Mouse (Mus musculus) inflammation-experienced regulatory T-cells, adult 16 weeks (primary cell): ENCODE data around the gene Hist1h3c. TPM values are rescaled to one million over a fixed set of nuclear protein-coding genes. Genes with fewer than 3 reads are reported as not detected.

Experiments used
- polyA plus RNA-seq: library from polyadenylated mRNA; unstranded; fragments of 100-300 nt; shearing (Covaris generic); gene quantifications from one replicate; pipeline ENCODE4 v1.2.1, GENCODE M21; 2017

The Hist1h3c gene
- polyA plus RNA-seq, 1 experiment from 2014 or later = 0.50 TPM

Other genes starting within 250 kb of the Hist1h3c start
- gene Hist1h4h, start 214.6 kb downstream of the Hist1h3c start, polyA plus RNA-seq = 4.6 TPM
- gene Hist1h2af, start 211.7 kb downstream of the Hist1h3c start, polyA plus RNA-seq = not detected
- gene Hist1h3g, start 210.2 kb downstream of the Hist1h3c start, polyA plus RNA-seq = not detected
- 0.29 TPM for gene Hist1h2bh, start 202.2 kb downstream of the Hist1h3c start, polyA plus RNA-seq
- gene Hist1h3f, start 201.6 kb downstream of the Hist1h3c start, polyA plus RNA-seq = 0.24 TPM
- gene Hist1h4f, start 194.0 kb downstream of the Hist1h3c start, polyA plus RNA-seq = not detected
- 0.40 TPM for gene Hist1h1d, start 192.3 kb downstream of the Hist1h3c start, polyA plus RNA-seq
- gene Hist1h3e, start 183.2 kb downstream of the Hist1h3c start, polyA plus RNA-seq = 0.90 TPM
- 1.6 TPM for gene Hist1h2ae, start 174.4 kb downstream of the Hist1h3c start, polyA plus RNA-seq
- gene Hist1h2bg, start 174.2 kb downstream of the Hist1h3c start, polyA plus RNA-seq = 2.2 TPM
- 1.3 TPM for gene Hist1h2bf, start 171.4 kb downstream of the Hist1h3c start, polyA plus RNA-seq
- gene Hist1h2ad, start 171.2 kb downstream of the Hist1h3c start, polyA plus RNA-seq = not detected
- not detected for gene Hist1h3d, start 169.8 kb downstream of the Hist1h3c start, polyA plus RNA-seq
- 32.4 TPM for gene Hist1h4d, start 164.0 kb downstream of the Hist1h3c start, polyA plus RNA-seq
- 5.6 TPM for gene Hist1h2be, start 124.5 kb downstream of the Hist1h3c start, polyA plus RNA-seq
- gene Hist1h1e, start 123.0 kb downstream of the Hist1h3c start, polyA plus RNA-seq = 16.6 TPM
- gene Hist1h2ac, start 61.7 kb downstream of the Hist1h3c start, polyA plus RNA-seq = 0.23 TPM
- 8.8 TPM for gene Hist1h2bc, start 61.4 kb downstream of the Hist1h3c start, polyA plus RNA-seq
- not detected for gene Hist1h1t, start 49.8 kb downstream of the Hist1h3c start, polyA plus RNA-seq
- 2.7 TPM for gene Hist1h4c, start 47.1 kb downstream of the Hist1h3c start, polyA plus RNA-seq
- 2.8 TPM for gene Hfe, start 34.7 kb downstream of the Hist1h3c start, polyA plus RNA-seq
- 17.4 TPM for gene Hist1h1c, start 6.8 kb downstream of the Hist1h3c start, polyA plus RNA-seq
- 2.5 TPM for gene Hist1h2bb, start 1.1 kb upstream of the Hist1h3c start, polyA plus RNA-seq
- 0.79 TPM for gene Hist1h2ab, start 5.5 kb upstream of the Hist1h3c start, polyA plus RNA-seq
- not detected for gene Hist1h3b, start 6.7 kb upstream of the Hist1h3c start, polyA plus RNA-seq
- 11.3 TPM for gene Hist1h4b, start 11.4 kb upstream of the Hist1h3c start, polyA plus RNA-seq
- gene Hist1h4a, start 15.6 kb upstream of the Hist1h3c start, polyA plus RNA-seq = not detected
- gene Hist1h3a, start 16.8 kb upstream of the Hist1h3c start, polyA plus RNA-seq = 1.9 TPM
- gene Hist1h1a, start 18.1 kb upstream of the Hist1h3c start, polyA plus RNA-seq = 0.95 TPM
- gene Trim38, start 24.3 kb upstream of the Hist1h3c start, polyA plus RNA-seq = not detected
- not detected for gene Slc17a2, start 61.4 kb upstream of the Hist1h3c start, polyA plus RNA-seq
- not detected for gene Slc17a3, start 93.8 kb upstream of the Hist1h3c start, polyA plus RNA-seq
- gene Slc17a1, start 122.1 kb upstream of the Hist1h3c start, polyA plus RNA-seq = not detected
- not detected for gene Slc17a4, start 169.4 kb upstream of the Hist1h3c start, polyA plus RNA-seq
- gene Hist1h2ba, start 188.6 kb upstream of the Hist1h3c start, polyA plus RNA-seq = not detected
- not detected for gene Hist1h2aa, start 188.9 kb upstream of the Hist1h3c start, polyA plus RNA-seq
- gene Scgn, start 245.6 kb upstream of the Hist1h3c start, polyA plus RNA-seq = not detected